In the genomic region with DNA sequence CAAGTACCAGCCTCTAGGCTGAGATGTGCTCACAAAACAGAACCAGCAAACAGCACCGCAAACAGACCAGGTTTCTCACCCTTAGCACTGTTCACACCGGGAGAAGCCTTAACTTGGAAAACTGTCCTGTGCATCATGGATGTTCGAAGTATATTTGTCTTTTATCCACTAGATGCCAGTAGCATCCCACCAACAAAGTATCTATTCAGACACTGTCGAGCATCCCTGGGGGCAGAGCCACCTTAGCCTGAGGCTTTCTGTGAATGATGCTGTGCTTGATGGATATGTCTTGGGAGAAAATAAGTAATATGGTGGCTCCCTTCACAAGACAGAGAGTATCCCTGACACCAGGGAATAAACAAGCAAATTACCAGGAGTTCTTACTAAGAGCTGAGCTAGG, we compare ENCODE assay signal across 8 mouse cellular contexts.
DNase-seq lines count a peak whose midpoint lies in the region; TF ChIP-seq lines count a peak whose summit lies in the region.

No protein-coding gene starts in this region.

- 72% methylated on average over 4 of the region's 4 CpGs for WGBS in heart, adult 2 months

- TF ChIP-seq POLR2A in heart, adult 2 months (IDR thresholded peaks at IDR 0.05; ENCODE audit: insufficient read depth, low read depth, low read length), result no peak

- no peak for DNase-seq in heart, adult 2 months
- DNase-seq in heart, postnatal 25 days (ENCODE audit: low spot score), result no peak
- DNase-seq in ES-CJ7 (ENCODE audit: low read depth, low spot score), result peak; percentile 14
- DNase-seq in cerebellum, postnatal 14 days, result peak; percentile 55 to 67
- DNase-seq in layer of hippocampus, postnatal 14 days (ENCODE audit: low spot score in 2 of 2), result peak; percentile 19 to 65
- no peak for DNase-seq in urinary bladder, postnatal 36 days (ENCODE audit: low spot score in 2 of 2)
- DNase-seq in heart, postnatal 36 days, result no peak
- DNase-seq in lung, postnatal 14 days, result no peak

- no peaks in the 10 kb centered on the region for H3K4me1 ChIP-seq in heart, adult 2 months (ENCODE audit: control insufficient read depth, insufficient read depth, low read length)

- intact Hi-C loops in heart, adult 2 months (cut with DNase I), result loop anchor here (5.0 to 10.0 kb wide), 3 partner anchors 83 to 741 kb away; partner anchors contain the start of gene Rab32
- intact Hi-C loops in heart, postnatal 25 days (cut with DNase I), result loop anchor here (5.0 kb wide), 1 partner anchor 508 kb away; no protein-coding TSS in a partner anchor
- intact Hi-C loops in heart, postnatal 36 days (cut with DNase I), result loop anchor here (2.0 to 5.0 kb wide), 2 partner anchors 507 to 743 kb away; partner anchors contain the start of gene Rab32

- no peaks in the 10 kb centered on the region for H3K27me3 ChIP-seq in heart, adult 2 months (ENCODE audit: control insufficient read depth, insufficient read depth, low read length)

- no peak overlapping the region for H3K27ac ChIP-seq in heart, adult 2 months

- no peak overlapping the region for H3K4me3 ChIP-seq in heart, adult 2 months

- H3K9ac ChIP-seq in heart, adult 2 months (ENCODE audit: low read depth, low read length), result no peak overlapping the region

- no peaks in the 10 kb centered on the region for H3K36me3 ChIP-seq in heart, adult 2 months (ENCODE audit: control insufficient read depth, insufficient read depth, low read length)

- peak; percentile 59 for TF ChIP-seq CTCF in heart, adult 2 months (IDR thresholded peaks at IDR 0.05)

- TF ChIP-seq EP300 in heart, adult 2 months (IDR thresholded peaks at IDR 0.05; ENCODE audit: insufficient read depth, low read depth, low read length), result no peak

- H3K79me2 ChIP-seq in heart, adult 2 months (replicated peaks; ENCODE audit: control insufficient read depth, insufficient read depth, low read length), result no peaks in the 10 kb centered on the region

Comparison
In these comparisons a context has a peak if more than half of its experiments do, and no peak if none do; other contexts are left out.
1. DNase-seq: peak in ES-CJ7 (single experiment), cerebellum, postnatal 14 days (2 of 2) and layer of hippocampus, postnatal 14 days (2 of 2); none in heart, adult 2 months (0 of 2), heart, postnatal 25 days (single experiment), urinary bladder, postnatal 36 days (0 of 2), heart, postnatal 36 days (0 of 2) and lung, postnatal 14 days (single experiment).